Mouse (Mus musculus) MEL (cell line): Measurements from ENCODE around the gene 3830406C13Rik. TPM values are rescaled to one million over a fixed set of nuclear protein-coding genes. Genes with fewer than 3 reads are reported as not detected.
"Not testable (repeated sequence)": the region's sequence is repeated elsewhere in the genome, so short reads cannot be mapped to it uniquely, and the experiment has no call there.

Experiments
- DNase-seq: peaks from one replicate; pipeline ENCODE4 v3.0.0; 2011; ENCODE audit warnings: low read depth, low spot score
- H3K27ac ChIP-seq: 2 replicates; pipeline ENCODE4 v1.5.1; 2012; ENCODE audit warnings: low read depth, mild to moderate bottlenecking, control low read depth, low read length, moderate library complexity; ENCODE audit not compliant: control insufficient read depth
- H3K27me3 ChIP-seq, 2 experiments: fragments of 150-350 bp in 1 of 2; sonication (generic) in 1 of 2; 2 replicates each; pipeline ENCODE4 v1.6.1; 2012; ENCODE audit warnings: low read length in 2 of 2, mild to moderate bottlenecking in 2 of 2, improper control_type of control experiment in 1 of 2, moderate library complexity in 1 of 2; ENCODE audit not compliant: insufficient read depth in 2 of 2, control insufficient read depth in 1 of 2
- H3K36me3 ChIP-seq, 2 experiments: 2 replicates each; pipeline ENCODE4 v1.6.1; 2012 to 2014; ENCODE audit warnings: low read length in 2 of 2, improper control_type of control experiment in 1 of 2, inconsistent platforms in 1 of 2, mild to moderate bottlenecking in 1 of 2; ENCODE audit not compliant: insufficient read depth in 2 of 2, control insufficient read depth in 1 of 2
- H3K4me1 ChIP-seq, 2 experiments: fragments of 150-350 bp in 1 of 2; sonication (generic) in 1 of 2; 2 replicates each; pipeline ENCODE4 v1.6.1; 2012; ENCODE audit warnings: low read length in 2 of 2, improper control_type of control experiment in 1 of 2, mild to moderate bottlenecking in 1 of 2; ENCODE audit not compliant: insufficient read depth in 2 of 2, control insufficient read depth in 1 of 2
- H3K4me3 ChIP-seq, 2 experiments: fragments of 150-350 bp in 1 of 2; sonication (generic) in 1 of 2; 2 replicates each; pipeline ENCODE4 v1.5.1; 2012; ENCODE audit warnings: low read depth in 2 of 2, low read length in 2 of 2, mild to moderate bottlenecking in 2 of 2, moderate library complexity in 2 of 2, control low read depth in 1 of 2, improper control_type of control experiment in 1 of 2; ENCODE audit not compliant: control insufficient read depth in 1 of 2, insufficient read depth in 1 of 2
- H3K79me2 ChIP-seq: 2 replicates; pipeline ENCODE4 v1.6.1; 2012; ENCODE audit warnings: mild to moderate bottlenecking, low read length, moderate library complexity; ENCODE audit not compliant: control insufficient read depth, poor library complexity, insufficient read depth
- H3K9ac ChIP-seq: 2 replicates; pipeline ENCODE4 v1.6.1; 2012; ENCODE audit warnings: low read depth, mild to moderate bottlenecking, control low read depth, low read length, moderate library complexity; ENCODE audit not compliant: control insufficient read depth, poor library complexity, severe bottlenecking
- H3K9me3 ChIP-seq: fragments of 150-350 bp; sonication (generic); replicated peaks from 2 replicates; pipeline ENCODE4 v1.6.1; 2012; ENCODE audit warnings: mild to moderate bottlenecking, low read length, improper control_type of control experiment, moderate library complexity; ENCODE audit not compliant: insufficient read depth
- BHLHE40 ChIP-seq: IDR thresholded peaks from 2 replicates; pipeline ENCODE4 v1.6.1; 2012; ENCODE audit warnings: low read depth, mild to moderate bottlenecking, inconsistent platforms, low read length, improper control_type of control experiment, borderline replicate concordance
- CHD2 ChIP-seq: IDR thresholded peaks from 2 replicates; pipeline ENCODE4 v1.6.1; 2011; ENCODE audit warnings: low read length, improper control_type of control experiment
- E2F4 ChIP-seq: IDR thresholded peaks from 2 replicates; pipeline ENCODE4 v1.6.1; 2011; ENCODE audit warnings: low read depth, low read length, improper control_type of control experiment, borderline replicate concordance
- ELF1 ChIP-seq: IDR thresholded peaks from 2 replicates; pipeline ENCODE4 v1.6.1; 2014; ENCODE audit warnings: low read depth, mild to moderate bottlenecking, inconsistent platforms, low read length, improper control_type of control experiment, moderate library complexity
- GATA1 ChIP-seq: IDR thresholded peaks from 2 replicates; pipeline ENCODE4 v1.6.1; 2011; ENCODE audit warnings: low read depth, low read length, improper control_type of control experiment
- MAZ ChIP-seq: IDR thresholded peaks from 2 replicates; pipeline ENCODE4 v1.6.1; 2012; ENCODE audit warnings: low read depth, mild to moderate bottlenecking, inconsistent platforms, low read length, improper control_type of control experiment
- MXI1 ChIP-seq: IDR thresholded peaks from 2 replicates; pipeline ENCODE4 v1.6.1; 2011; ENCODE audit warnings: mild to moderate bottlenecking, low read depth, low read length, improper control_type of control experiment
- MYB ChIP-seq: IDR thresholded peaks from 2 replicates; pipeline ENCODE4 v1.6.1; 2011; ENCODE audit warnings: mild to moderate bottlenecking, low read depth, low read length, improper control_type of control experiment
- MYC ChIP-seq: IDR thresholded peaks from 2 replicates; pipeline ENCODE4 v1.6.1; 2011; ENCODE audit warnings: low read depth, mild to moderate bottlenecking, low read length, improper control_type of control experiment, moderate library complexity
- POLR2A ChIP-seq, 2 experiments: IDR thresholded peaks; 2 replicates each; pipeline ENCODE4 v1.6.1; 2011 to 2012; ENCODE audit warnings: low read length in 2 of 2, mild to moderate bottlenecking in 2 of 2, control low read depth in 1 of 2, improper control_type of control experiment in 1 of 2, low read depth in 1 of 2, moderate library complexity in 1 of 2; ENCODE audit not compliant: control insufficient read depth in 1 of 2, insufficient read depth in 1 of 2, poor library complexity in 1 of 2
- POLR2AphosphoS2 ChIP-seq: IDR thresholded peaks from 2 replicates; pipeline ENCODE4 v1.6.1; 2011; ENCODE audit warnings: low read length, improper control_type of control experiment
- POLR2AphosphoS5 ChIP-seq: IDR thresholded peaks from 2 replicates; pipeline ENCODE4 v1.6.1; 2012; ENCODE audit warnings: low read depth, borderline replicate concordance, mild to moderate bottlenecking, inconsistent platforms, low read length, moderate library complexity, mixed read lengths
- RAD21 ChIP-seq: IDR thresholded peaks from 2 replicates; pipeline ENCODE4 v1.6.1; 2011; ENCODE audit warnings: mild to moderate bottlenecking, low read depth, low read length, improper control_type of control experiment
- RCOR1 ChIP-seq: IDR thresholded peaks from 2 replicates; pipeline ENCODE4 v1.6.1; 2012; ENCODE audit warnings: low read depth, mild to moderate bottlenecking, inconsistent platforms, low read length, improper control_type of control experiment
- SIN3A ChIP-seq: IDR thresholded peaks from 2 replicates; pipeline ENCODE4 v1.6.1; 2012; ENCODE audit warnings: low read length, improper control_type of control experiment, inconsistent platforms
- SMC3 ChIP-seq: IDR thresholded peaks from 2 replicates; pipeline ENCODE4 v1.6.1; 2011; ENCODE audit warnings: low read depth, low read length, improper control_type of control experiment
- TCF12 ChIP-seq: IDR thresholded peaks from 2 replicates; pipeline ENCODE4 v1.6.1; 2014; ENCODE audit warnings: low read depth, mild to moderate bottlenecking, inconsistent platforms, low read length, improper control_type of control experiment, moderate library complexity
- UBTF ChIP-seq: IDR thresholded peaks from 2 replicates; pipeline ENCODE4 v1.6.1; 2012; ENCODE audit warnings: low read depth, mild to moderate bottlenecking, inconsistent platforms, low read length, improper control_type of control experiment, moderate library complexity, borderline replicate concordance; ENCODE audit not compliant: insufficient read depth
- ZKSCAN1 ChIP-seq: IDR thresholded peaks from 2 replicates; pipeline ENCODE4 v1.6.1; 2012; ENCODE audit warnings: low read depth, mild to moderate bottlenecking, inconsistent platforms, low read length, improper control_type of control experiment, moderate library complexity
- polyA plus RNA-seq, 2 experiments: library from polyadenylated mRNA; stranded (reverse) in 1 of 2; unstranded in 1 of 2; fragments of >175 nt in 1 of 2; fragments of >200 nt in 1 of 2; gene quantifications; 2 replicates each; pipeline versions ENCODE4 v1.2.1 to v1.2.4; 2012; ENCODE audit warnings: low replicate concordance in 2 of 2, low read depth in 1 of 2; ENCODE audit not compliant: insufficient read length in 2 of 2, insufficient read depth in 1 of 2, missing spikeins in 1 of 2
- total RNA-seq: library from RNA; depleted of rRNA; stranded (reverse); fragments of 300-350 nt; gene quantifications from 2 replicates; pipeline ENCODE4 v1.2.3, GENCODE M21; 2012

The 3830406C13Rik gene
- total and polyA plus RNA-seq, 3 experiments, result 6.6 to 11.0 TPM; not detected in 1

GRCm38 (mm10) chr14:12276031-12276430 is 7.9 kb upstream of the 3830406C13Rik start:
- H3K36me3 ChIP-seq, result no peaks in the 10 kb centered on the region
- no peak overlapping the region for H3K4me3 ChIP-seq
- peak; percentile 45 for DNase-seq
- no peaks in the 10 kb centered on the region; a peak in 1 of 4 replicates for H3K27me3 ChIP-seq
- no peaks in the 10 kb centered on the region for H3K79me2 ChIP-seq
- TF ChIP-seq RCOR1, result no peak
- TF ChIP-seq MYB, result no peak
- no peak for TF ChIP-seq RAD21
- no peak for TF ChIP-seq GATA1
- no peak for TF ChIP-seq UBTF
- TF ChIP-seq POLR2AphosphoS5, result no peak
- TF ChIP-seq ELF1, result peak; percentile 48; the same call in 1 of the 2 replicates
- no peak for TF ChIP-seq MXI1
- TF ChIP-seq SIN3A, result no peak
- H3K4me1 ChIP-seq, result no peaks in the 10 kb centered on the region
- no peak overlapping the region for H3K9ac ChIP-seq
- H3K9me3 ChIP-seq, result no peaks in the 10 kb centered on the region
- H3K27ac ChIP-seq, result no peak overlapping the region

DNA sequence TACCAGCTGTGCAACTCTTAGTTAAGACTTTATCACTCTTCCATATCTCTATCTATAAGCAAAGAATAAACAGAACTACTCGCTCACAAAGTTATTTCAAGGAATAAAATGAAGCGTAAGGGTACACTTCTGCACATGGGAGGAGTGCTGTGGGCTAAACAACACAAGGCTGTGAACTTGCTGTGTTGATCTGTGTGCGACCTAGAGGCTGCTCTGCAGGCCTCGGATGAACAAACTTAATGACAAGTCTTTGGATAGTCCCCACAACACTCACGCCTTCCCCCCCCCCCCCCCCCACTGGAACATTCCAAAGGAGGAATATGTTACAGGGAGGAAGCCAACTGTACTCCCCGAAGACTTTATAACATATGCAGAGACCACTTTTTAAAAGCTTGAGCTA is 332 bp upstream of the 3830406C13Rik start, which contains the start of gene Gm49355:
Gm49355 (plus strand) TSS at position 336 of the 400 bp plus-strand sequence.
- Histone ChIP-seq H3K4me3 (peak within 1 kb of the TSS; percentile 76 to 80), H3K9ac (peak within 1 kb of the TSS; percentile 90), H3K27me3 (no peaks in the 10 kb centered on the region; a peak in 1 of 4 replicates), H3K27ac (peak within 1 kb of the TSS; percentile 75), H3K9me3 (no peaks in the 10 kb centered on the region), H3K4me1 (no peaks in the 10 kb centered on the region), H3K79me2 (peaks cover 7% of the 10 kb centered on the region; the same call in 1 of the 2 replicates), H3K36me3 (no peaks in the 10 kb centered on the region)
- peak; percentile 4 for DNase-seq
- no peak for TF ChIP-seq SMC3
- TF ChIP-seq E2F4, result no peak
- TF ChIP-seq BHLHE40, result no peak
- no peak for TF ChIP-seq POLR2AphosphoS5
- no peak for TF ChIP-seq ZKSCAN1
- TF ChIP-seq GATA1, result no peak
- no peak for TF ChIP-seq POLR2AphosphoS2
- no peak for TF ChIP-seq POLR2A (IDR thresholded peaks at IDR 0.05; ENCODE audit: control insufficient read depth in 1 of 2, insufficient read depth in 1 of 2, low read depth in 1 of 2, low read length in 2 of 2, poor library complexity in 1 of 2)
- TF ChIP-seq TCF12, result no peak
- no peak for TF ChIP-seq MAZ
- TF ChIP-seq MYC, result no peak
- TF ChIP-seq CHD2, result no peak

- not testable (repeated sequence) for H3K36me3 ChIP-seq, H3K9ac ChIP-seq, DNase-seq, H3K9me3 ChIP-seq, H3K4me1 ChIP-seq, H3K27me3 ChIP-seq, H3K27ac ChIP-seq, H3K79me2 ChIP-seq, H3K4me3 ChIP-seq
Observed at GRCm38 (mm10) chr14:12289747-12290146, 5.8 kb downstream of the 3830406C13Rik start.
